Mouse (Mus musculus) bone marrow, adult 2 months (tissue): Measurements from ENCODE around the gene Bricd5. TPM values are rescaled to one million over a fixed set of nuclear protein-coding genes. Genes with fewer than 3 reads are reported as not detected.
A peak's percentile ranks its signal among the peaks of the same experiment; 100 is the strongest.

Experiments used
- H3K27ac ChIP-seq: fragments of 200-500 bp; 2 replicates; pipeline ENCODE4 v1.5.1; 2012; ENCODE audit warnings: low read depth, mild to moderate bottlenecking, control low read depth, inconsistent platforms, low read length; ENCODE audit not compliant: control insufficient read depth, poor library complexity, insufficient read depth
- H3K4me1 ChIP-seq: fragments of 200-500 bp; 2 replicates; pipeline ENCODE4 v1.6.1; 2011; ENCODE audit warnings: low read length; ENCODE audit not compliant: control insufficient read depth, insufficient read depth
- H3K4me3 ChIP-seq: fragments of 200-500 bp; replicated peaks from 2 replicates; pipeline ENCODE3; 2011; ENCODE audit warnings: mild to moderate bottlenecking, low read depth, low read length, control low read depth; ENCODE audit not compliant: control insufficient read depth
- CTCF ChIP-seq: fragments of 200-500 bp; IDR thresholded peaks from 2 replicates; pipeline ENCODE4 v1.5.1; 2011; ENCODE audit warnings: low read length, control low read depth; ENCODE audit not compliant: control insufficient read depth, insufficient read depth
- POLR2A ChIP-seq: fragments of 200-500 bp; IDR thresholded peaks from 2 replicates; pipeline ENCODE4 v1.6.1; 2011; ENCODE audit warnings: low read depth, mild to moderate bottlenecking, control low read depth, low read length, borderline replicate concordance; ENCODE audit not compliant: control insufficient read depth
- WGBS: fragments of 180-500 bp; shearing (Covaris S2); methylation state at CpG from one replicate; pipeline ENCODE4 v1.1.7; 2018; 5-methylcytosine and 5-hydroxymethylcytosine counted together
- polyA plus RNA-seq: library from polyadenylated mRNA; stranded (reverse); fragments of >200 nt; gene quantifications from 2 replicates; pipeline ENCODE4 v1.2.4, GENCODE M21; 2011; ENCODE audit warnings: low replicate concordance; ENCODE audit not compliant: missing spikeins, insufficient read depth, insufficient read length

Bricd5 gene
- polyA plus RNA-seq, 1 experiment, result not detected

- H3K4me3 ChIP-seq, result no peak overlapping the region
- H3K4me1 ChIP-seq, result no peaks in the 10 kb centered on the region; the same call in 1 of the 2 replicates
- TF ChIP-seq CTCF (no peak), POLR2A (no peak)
- H3K27ac ChIP-seq, result no peak overlapping the region
- WGBS, result 87% methylated on average over 10 of the region's 10 CpGs
These were observed 30.4 kb downstream of the Bricd5 start for GRCm38 (mm10) chr17:24504085-24504484.

- 93% methylated on average over 30 of the region's 30 CpGs for WGBS
- TF ChIP-seq CTCF (no peak), POLR2A (no peak)
- H3K4me1 ChIP-seq, result no peaks in the 10 kb centered on the region; the same call in 1 of the 2 replicates
These were observed 31.7 kb downstream of the Bricd5 start for GRCm38 (mm10) chr17:24505286-24505955.

GRCm38 (mm10) chr17:24506332-24507070 is 32.8 kb downstream of the Bricd5 start:
- H3K27ac ChIP-seq, result no peak overlapping the region
- 60% methylated on average over 36 of the region's 36 CpGs for WGBS
- no peak for TF ChIP-seq CTCF
- no peak for TF ChIP-seq POLR2A
- no peak overlapping the region for H3K4me3 ChIP-seq
- H3K4me1 ChIP-seq, result no peaks in the 10 kb centered on the region; the same call in 1 of the 2 replicates

More at GRCm38 (mm10) chr17:24505286-24505955, 31.7 kb downstream of the Bricd5 start:
- Histone ChIP-seq H3K4me3 (no peak overlapping the region), H3K27ac (no peak overlapping the region)

- no peak overlapping the region for H3K27ac ChIP-seq
- WGBS, result 75% methylated on average over 19 of the region's 19 CpGs
- no peak overlapping the region for H3K4me3 ChIP-seq
- no peaks in the 10 kb centered on the region for H3K4me1 ChIP-seq
- TF ChIP-seq POLR2A (no peak), CTCF (no peak)
These were observed 33.5 kb downstream of the Bricd5 start for GRCm38 (mm10) chr17:24507129-24507664.

- TF ChIP-seq CTCF (no peak), POLR2A (no peak)
- no peaks in the 10 kb centered on the region for H3K4me1 ChIP-seq
- no peak overlapping the region for H3K4me3 ChIP-seq
- 84% methylated on average over 12 of the region's 12 CpGs for WGBS
- H3K27ac ChIP-seq, result no peak overlapping the region; the same call in 1 of the 2 replicates
These were observed 34.2 kb downstream of the Bricd5 start for GRCm38 (mm10) chr17:24507806-24508460.

GRCm38 (mm10) chr17:24513609-24514008 is 39.9 kb downstream of the Bricd5 start:
- H3K4me1 ChIP-seq, result no peaks in the 10 kb centered on the region
- no peak for TF ChIP-seq POLR2A
- TF ChIP-seq CTCF, result peak; percentile 43; the same call in 1 of the 2 replicates
- no peak overlapping the region for H3K4me3 ChIP-seq
- 60% methylated on average over 5 of the region's 5 CpGs for WGBS
- H3K27ac ChIP-seq, result no peak overlapping the region

GRCm38 (mm10) chr17:24514270-24515257 is 40.9 kb downstream of the Bricd5 start:
- 89% methylated on average over 24 of the region's 24 CpGs for WGBS
- no peaks in the 10 kb centered on the region for H3K4me1 ChIP-seq
- no peak overlapping the region for H3K4me3 ChIP-seq
- TF ChIP-seq POLR2A (no peak), CTCF (no peak)
- H3K27ac ChIP-seq, result no peak overlapping the region; the same call in 1 of the 2 replicates
